Mouse (Mus musculus) cerebellum, adult 11-12 months (tissue): Measurements from ENCODE around the gene Tspyl3.
A peak's percentile ranks its signal among the peaks of the same experiment; 100 is the strongest.
"Not testable (repeated sequence)": the region's sequence is repeated elsewhere in the genome, so short reads cannot be mapped to it uniquely, and the experiment has no call there.

Experiments used
- DNase-seq: peaks from one replicate; pipeline ENCODE4 v3.0.0; 2022

Tspyl3 gene

DNA sequence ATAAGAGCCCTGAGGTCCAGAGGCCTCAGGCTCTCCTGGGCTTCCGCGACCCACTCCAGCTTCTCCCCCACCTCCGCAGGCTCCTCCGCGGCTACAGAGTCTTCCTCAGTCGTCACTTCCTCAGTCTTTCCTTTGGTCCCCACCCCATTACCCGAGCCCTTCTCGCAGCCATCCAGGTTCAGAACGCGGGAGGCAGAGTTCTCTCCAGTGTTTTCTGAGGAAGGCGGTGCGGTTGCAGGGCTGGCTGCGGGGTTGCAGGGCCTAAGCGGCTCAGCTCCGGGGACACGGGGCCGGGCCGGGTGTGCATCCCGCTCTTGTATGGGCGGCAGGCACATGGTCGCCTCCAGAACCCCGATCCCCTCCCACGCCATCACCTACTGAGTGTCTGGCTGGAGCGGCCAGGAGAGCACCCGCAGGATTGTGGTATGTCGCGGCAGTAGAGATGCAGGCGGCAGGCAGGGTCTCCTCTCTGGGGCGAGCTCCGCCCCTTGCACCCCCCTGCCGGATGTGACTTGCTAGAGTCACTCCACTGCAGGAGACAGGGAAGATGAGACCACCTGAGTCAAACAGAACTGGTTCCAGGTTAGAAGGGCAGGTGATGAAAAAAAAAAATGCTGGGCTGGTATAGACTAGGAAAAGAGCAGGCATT lies at the start of gene Tspyl3:
Gene Tspyl3, minus strand, starts transcription at position 496 of the 649 bp plus-strand sequence.
- peak; percentile 58 for DNase-seq

DNA sequence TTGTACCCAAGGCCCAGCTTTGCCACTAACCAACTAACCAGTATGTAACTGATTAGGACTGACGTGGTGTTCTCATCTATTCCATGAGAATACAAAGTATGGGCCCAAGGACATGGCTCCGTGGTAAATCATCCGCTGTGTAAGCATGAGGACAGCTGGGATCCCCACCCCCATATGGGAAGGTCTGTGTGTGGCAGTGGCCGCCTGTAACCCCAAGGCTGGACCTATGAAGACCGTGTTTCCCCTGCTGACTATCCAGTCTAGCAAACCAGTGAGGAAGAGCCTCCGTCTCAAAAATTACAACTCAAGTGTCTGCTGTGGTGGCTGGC lies 49.6 kb upstream of the Tspyl3 start:
- DNase-seq = no peak

DNA sequence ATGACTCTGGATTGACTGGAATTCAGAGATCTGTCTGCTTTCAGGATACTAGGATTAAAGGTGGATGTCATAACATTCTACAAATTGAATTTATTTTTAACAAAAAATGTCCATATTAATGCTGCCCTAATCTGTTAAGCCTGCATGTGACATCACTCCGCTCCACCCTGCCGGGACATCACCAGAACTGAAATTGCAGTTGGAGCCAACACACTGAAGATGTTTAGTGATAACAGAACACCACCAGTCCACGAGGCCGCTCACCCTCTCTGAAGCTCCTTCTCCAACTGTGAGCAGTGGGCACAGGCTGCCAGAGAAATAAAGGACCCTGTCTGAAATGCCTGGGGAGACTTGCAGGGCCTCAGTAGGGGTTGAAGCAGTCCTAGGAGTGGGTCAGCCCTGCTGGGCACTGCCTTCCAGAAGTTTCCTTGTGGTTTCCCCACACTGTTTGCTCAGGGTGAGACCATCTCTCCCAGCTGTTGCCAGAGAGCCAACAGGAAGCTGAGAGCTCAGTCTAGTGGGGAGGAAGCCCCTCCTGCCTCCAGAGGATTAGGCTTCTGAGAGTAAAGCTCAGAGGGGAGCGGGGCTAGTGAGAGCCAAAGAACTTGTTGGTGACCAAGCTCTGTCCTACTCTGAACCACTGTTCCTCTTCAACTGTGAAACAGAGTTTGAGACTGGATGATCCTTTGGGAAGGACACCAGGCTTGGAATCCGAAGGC lies 49.1 kb upstream of the Tspyl3 start:
- DNase-seq = not testable (repeated sequence)

DNA sequence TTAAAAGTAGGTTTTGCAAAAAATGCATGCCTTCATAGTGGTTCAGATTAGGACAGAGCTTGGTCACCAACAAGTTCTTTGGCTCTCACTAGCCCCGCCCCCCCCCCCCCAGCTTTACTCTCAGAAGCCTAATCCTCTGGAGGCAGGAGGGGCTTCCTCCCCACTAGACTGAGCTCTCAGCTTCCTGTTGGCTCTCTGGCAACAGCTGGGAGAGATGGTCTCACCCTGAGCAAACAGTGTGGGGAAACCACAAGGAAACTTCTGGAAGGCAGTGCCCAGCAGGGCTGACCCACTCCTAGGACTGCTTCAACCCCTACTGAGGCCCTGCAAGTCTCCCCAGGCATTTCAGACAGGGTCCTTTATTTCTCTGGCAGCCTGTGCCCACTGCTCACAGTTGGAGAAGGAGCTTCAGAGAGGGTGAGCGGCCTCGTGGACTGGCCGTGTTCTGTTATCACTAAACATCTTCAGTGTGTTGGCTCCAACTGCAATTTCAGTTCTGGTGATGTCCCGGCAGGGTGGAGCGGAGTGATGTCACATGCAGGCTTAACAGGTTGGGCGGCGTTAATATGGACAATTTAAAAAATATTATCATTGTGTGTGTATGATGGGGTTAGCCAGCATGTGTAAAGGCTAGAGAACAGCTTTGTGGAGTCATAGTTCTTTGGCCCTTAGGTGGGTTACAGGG lies 45.1 kb upstream of the Tspyl3 start:
- not testable (repeated sequence) for DNase-seq

DNA sequence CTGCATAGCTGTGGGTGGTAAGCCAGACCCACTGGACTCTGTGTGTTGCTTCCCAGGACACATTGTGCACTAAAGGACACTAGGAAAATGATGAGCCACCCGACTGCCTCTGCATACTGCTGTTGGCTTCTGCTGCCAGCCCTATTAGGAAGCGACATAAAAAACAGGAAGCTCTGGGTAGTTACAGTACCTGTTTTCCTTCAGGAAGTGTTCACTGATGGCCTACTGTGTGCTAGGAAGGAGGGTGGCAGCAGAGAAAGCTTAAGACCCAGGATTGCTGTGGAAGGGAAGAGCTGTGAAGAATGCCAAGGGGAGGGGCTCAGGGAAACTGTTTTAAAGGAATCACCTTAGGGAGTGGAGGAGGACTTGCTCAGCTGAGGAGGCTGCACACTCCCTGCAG lies 42.1 kb upstream of the Tspyl3 start:
- no peak for DNase-seq

DNA sequence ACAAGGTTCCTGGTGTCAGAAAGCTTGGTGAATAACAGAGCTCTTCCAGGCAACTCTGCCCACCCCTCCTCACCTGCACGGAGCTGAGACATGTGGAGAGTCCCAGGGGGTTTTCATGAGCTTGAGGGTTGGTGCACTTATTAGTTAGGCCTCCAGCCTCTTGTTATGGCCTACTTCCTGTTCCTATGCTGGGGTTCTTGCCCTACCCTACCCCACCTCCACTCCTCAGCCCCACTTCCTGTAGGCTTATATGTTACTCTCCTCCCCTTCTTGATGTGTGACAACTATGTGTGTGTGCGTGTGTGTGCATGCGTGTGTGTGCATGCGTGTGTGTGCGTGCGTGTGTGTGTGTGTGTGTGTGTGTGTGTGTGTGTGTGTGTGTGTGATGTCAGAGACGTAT lies 37.8 kb upstream of the Tspyl3 start:
- DNase-seq = no peak

DNA sequence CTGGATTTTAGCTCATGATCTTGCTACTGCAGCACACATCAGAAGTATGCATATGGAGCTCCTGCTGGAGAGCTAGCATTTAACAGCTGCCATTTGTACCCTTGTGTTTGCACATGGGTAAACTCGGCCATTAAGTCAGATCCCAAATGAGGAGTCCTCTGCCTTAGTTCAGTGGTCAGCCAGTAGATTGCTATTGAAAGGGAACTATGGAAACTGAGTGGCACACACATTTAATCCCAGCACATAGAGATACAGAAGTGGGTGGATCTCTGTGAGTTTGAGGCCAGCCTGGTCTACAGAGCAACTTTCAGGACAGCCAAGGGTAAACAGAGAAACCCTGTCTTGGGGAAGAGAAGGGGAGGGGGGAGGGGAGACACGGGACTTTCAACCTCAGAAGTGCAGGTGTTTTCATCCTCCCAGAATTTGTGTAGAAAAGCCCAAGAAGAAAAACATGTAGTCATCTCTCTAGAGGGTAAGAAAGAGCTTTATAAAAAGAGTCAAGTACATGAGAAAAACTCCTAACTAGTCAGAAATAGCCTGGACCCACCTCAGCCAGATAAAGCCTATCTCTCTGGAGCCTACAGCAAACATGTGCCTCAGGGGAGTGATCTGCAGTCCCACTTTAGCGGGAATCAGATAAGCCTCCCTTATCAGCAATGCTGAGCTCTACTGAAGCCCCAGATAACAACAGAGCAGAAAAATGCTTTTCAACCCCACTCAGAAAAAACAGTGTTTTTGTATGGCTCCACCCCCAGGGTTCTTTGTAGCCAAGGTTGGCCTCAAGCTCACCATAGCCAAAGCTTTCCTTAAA lies 34.8 kb upstream of the Tspyl3 start:
- no peak for DNase-seq

DNA sequence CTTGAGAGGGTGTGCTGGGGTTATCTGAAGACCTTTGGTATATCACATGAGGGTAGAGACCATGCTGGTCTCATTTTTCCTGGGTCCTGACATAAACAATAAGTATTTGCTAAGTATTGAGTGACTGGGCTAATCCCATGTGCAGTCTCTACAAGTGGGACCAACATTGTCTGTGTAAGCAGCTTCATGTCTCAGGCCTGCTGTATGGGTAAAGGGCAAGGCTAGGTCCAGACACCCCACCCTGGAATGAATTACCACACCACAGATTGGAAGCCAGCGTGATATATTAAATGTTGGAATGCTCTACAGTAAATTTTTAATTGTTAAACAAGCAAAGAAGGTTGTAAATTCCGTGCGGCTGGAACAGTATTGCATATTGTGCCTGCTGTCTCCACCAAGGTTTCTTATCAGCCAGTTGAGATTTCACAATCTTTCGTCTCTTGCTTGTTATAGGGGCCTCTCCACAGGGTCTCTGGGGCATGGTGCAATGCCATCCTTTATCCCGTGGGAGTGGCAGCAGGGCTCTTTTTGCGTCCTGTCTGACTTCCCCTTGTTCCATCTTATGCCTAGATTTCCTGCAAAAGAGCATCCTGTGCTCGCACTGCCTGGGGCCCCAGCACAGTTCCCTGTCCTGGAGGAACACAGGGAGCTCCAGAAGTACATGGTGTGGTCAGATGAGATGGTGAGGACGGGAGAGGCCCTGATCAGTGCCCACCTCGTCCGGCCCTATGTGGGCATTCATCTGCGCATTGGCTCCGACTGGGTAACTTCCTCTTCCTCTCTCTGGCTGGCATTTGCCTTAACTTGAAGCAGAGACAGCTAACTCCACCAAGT lies 34.0 kb upstream of the Tspyl3 start:
- no peak for DNase-seq

DNA sequence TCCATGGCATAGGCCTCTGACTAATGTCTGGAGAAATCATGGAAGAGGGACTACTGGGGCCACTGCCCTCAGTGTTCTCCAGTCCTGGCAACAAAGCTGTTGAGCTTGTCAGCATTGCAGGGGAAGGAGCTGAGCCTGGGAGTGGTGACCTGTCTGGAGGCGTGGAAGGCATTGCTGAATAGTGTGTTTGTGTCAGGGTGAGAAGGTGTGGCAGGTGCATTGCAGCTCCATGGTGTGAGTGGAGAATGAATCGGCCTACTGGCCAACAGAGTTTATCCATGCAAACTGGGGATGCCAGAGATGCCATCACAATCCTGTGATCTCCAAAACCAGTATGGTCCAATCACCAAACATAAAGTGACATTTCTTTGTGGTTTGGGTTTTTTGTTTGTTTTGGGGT lies 31.4 kb upstream of the Tspyl3 start:
- DNase-seq = no peak

DNA sequence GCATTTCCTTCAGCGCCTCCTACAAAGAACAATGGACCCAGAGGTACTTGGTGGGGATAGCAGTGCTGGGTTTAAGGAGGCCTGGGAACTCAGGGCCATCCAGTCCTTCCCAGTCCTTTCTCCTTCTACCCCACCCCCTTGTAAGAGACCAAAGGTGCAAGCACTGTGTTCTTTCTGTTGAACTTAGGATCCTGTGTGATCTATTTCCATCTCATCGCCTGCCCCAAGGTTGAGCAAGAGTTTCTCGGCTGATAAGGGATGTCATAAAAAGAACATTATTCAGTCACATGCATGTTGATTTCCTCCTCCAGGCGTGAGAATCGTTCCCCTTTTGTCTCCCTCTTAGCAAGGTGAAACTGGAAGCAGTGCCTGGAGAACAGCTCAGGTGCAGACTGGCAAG lies 24.5 kb upstream of the Tspyl3 start:
- DNase-seq = no peak

DNA sequence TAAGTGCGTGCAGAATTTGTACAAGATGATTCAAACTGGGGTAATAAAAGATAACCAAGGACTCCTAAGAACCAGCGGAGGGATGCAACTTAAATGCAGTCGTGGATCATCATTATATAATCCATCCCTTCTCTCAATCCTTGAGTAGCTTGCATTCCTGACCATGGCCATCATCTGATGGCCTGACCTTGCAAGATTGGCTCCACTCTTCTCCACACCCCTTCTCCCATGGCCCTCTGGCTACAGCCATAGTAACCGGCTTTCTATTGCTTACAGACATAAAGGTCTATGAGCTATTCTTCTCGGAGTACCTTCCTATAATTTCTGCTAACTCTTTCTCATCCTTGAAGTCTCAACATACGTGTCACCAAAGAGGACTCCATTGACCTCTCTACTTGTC lies 16.9 kb upstream of the Tspyl3 start:
- no peak for DNase-seq

DNA sequence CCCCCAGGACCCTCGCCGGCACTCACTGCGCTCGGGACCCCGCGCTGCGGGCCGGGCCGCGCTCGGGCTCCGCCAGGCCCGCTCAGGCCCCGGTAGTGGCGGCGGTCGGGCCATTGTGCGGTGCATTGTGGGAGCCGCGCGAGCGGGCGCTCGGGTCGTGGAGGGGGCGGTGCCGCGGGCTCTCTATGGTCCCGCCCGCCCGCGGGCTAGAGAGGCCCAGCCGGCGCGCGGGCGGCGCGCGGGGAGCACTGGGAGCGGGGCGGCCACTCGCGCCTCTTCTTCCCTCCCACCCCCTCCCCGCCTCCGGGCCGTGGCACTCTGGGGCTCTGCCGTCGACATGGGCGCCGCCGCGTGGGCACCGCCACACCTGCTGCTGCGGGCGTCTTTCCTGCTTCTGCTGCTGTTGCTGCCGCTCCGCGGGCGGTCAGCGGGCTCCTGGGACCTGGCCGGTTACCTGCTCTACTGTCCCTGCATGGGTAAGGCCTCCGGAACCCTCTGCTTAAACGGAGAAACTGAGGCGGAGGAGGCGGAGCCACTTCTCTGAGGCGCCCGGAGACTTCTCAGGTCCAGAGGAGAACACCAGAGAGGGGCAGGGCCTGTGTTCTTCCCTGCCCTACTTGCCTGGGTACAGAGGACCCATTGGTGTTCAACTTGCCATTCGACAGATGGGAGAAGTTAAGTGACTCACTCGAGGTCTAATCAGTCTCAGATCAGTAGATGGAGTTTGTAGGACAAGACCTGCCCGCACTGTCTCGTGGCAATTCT lies 16.2 kb upstream of the Tspyl3 start, which contains the start of the genes Plagl2 and Pofut1:
Gene Plagl2, minus strand, starts transcription at position 177 of the 765 bp plus-strand sequence.
Gene Pofut1, plus strand, starts transcription at position 284 of the 765 bp plus-strand sequence.
- DNase-seq = peak; percentile 89

DNA sequence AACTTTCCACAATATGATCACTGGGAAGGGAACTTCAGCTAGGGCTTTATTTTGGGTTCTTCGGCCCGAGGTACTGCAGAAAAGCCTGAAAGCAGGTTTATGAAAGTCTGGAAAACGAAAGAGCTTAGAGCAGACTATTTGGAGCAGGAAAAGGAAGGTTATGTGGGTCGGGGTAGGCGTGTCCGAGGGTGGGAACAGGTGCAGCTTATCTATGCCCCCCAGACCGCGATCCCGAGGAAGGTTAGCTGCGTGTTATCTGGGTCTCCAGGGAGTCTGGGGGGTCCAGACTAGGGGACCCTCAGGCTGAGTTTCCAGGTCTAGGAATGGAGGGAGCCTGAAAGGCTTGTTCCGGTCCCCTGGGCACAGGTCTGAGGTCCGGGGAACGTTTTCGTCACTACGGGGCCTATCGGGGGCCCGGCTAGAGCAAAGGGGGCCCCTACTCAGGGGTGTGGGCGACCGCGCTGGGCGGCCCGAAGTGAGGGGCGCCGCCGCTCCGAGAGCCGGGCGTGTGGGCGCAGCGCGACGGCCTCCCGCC lies 15.5 kb upstream of the Tspyl3 start:
- DNase-seq = peak; percentile 46

DNA sequence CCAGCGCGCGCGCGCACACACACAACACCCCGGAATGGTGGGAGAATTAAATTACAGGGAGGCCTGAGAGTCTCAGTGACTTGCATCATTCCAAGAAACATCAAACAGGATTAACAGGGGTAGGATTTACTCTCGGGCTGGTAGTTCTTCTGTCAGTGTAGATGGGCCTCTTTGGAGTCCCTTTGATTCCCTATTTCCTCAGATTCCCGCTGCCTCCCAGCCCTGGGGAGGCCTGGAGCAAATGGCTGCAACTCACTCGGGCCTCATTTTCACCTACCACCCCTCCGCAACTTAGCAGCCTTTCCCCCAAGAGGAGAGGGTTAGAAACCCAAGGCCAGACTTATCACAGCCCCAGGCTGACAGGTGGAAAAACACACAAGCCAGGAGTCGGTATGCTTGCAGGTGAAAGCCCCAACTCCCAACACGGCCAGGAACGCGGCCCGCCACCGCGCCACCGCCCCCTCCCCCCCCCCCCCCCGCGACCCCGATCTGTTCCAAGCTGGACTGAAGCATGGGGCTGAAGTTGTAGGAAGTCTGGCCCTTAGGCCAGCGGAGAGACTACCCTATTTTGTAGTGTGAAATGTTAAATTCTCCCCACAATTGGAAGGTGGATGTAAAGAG lies 14.7 kb upstream of the Tspyl3 start:
- DNase-seq = no peak

DNA sequence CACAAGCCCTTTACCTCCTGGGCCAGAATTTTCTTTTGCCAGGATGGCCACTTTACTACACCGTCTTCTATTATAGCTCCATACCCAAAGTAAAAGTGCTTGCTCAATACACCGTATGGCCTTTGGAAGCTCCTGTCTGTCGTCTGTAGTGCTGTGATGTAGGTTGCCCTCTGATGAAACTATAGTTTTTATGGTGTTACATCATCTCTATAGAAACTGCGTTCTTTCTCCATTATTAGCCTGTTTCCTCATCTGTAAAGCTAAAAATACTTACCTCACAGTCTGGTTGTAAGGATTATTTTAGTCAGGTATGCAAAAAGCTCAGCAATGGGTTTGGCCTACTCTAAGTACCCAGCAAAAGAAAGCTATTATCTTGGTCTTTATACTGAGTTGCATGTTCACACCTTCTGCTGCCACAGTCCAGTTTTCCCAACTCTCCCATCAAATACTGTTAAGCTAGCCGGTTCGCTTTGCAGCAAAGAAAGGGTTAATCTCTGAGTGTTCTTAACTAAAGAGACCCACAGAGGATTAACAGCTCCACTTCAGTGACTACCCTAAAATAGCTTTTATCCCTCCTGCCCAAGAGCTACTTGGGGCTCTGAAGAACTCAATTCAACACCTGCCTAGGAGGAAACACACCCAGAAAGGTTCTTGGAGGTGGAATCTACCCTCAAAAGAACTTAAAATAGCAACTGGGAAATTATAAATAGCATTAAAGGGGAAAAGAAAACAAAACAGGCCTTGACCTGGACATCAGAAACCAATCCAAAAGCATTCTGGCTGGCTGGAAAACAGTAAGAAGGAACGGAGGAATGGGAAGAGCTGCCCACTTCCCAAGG lies 14.0 kb upstream of the Tspyl3 start:
- DNase-seq = no peak

DNA sequence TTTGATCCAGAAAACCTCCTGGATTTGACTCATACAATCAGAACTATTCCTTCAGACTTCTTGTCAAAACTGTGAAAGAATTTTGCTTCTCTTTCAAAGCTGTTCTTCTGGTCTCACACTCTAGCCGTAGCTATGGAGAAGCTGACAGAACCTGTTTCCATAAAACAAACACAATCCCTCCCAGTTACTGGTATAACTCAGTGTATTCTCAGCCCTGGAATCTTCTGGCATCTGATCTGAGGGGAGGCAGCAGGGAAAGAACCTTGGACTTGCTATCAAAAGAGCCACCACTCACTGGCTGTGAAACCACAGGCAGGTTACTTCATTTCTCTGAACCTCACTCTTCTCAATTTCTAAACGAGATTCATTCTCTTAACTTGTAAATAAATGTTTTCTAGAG lies 13.2 kb upstream of the Tspyl3 start:
- DNase-seq = no peak

DNA sequence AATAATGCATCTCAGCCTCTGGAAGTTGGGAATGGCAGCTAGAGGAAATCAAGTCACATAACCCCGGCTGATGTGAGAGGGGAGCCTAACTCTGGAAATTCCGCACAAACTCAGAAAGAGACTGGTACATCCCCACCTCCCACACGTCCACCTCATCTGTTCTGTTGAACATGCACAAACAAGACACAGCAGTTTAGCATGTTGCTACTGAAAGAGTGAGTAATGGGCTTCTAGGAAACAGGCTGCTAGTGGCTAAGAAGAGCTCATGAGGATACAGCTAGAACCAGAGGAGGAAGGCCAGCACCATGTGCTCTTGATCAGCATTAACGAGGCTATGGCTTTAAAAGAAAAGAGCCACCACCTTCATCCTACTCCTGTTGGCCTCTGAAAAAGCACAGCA lies 12.7 kb upstream of the Tspyl3 start:
- DNase-seq = no peak

DNA sequence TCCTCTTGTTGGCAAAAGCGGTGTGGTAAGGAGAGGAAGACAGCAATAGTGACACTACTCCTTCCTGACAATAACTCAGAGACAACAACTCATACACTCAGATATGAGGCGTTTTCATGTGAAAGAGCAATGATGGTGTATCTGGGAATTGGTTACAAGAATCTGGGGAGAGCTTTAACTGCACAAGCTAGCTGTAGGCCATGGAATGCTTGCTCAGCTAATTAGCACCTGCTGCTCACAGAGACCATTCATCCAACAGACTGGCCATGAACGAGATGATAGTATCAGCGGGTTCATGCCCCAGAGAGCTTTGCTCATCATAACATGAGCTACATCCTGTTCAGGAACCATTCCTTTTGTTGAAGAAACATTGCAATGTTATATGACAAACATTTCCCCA lies 12.0 kb upstream of the Tspyl3 start:
- no peak for DNase-seq

DNA sequence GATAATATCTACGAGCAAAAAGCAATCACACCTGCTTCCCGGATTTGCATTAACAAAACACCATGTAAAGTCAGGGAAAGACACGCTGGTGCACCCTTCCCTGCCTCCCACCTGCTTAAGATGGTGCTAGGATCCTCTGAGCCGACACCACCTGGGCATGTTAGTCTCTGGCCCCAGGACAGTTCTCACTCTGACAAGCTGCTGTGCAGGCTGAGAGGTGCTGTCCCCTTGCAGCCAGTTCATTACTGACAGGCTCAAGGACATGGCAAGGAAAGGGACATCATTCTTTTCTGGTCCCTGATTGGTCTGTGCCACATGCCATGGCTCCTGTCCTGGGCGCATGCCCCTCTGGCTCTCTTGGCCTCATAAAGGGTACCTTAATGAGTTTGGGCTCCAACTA lies 3.3 kb upstream of the Tspyl3 start:
- DNase-seq = no peak

DNA sequence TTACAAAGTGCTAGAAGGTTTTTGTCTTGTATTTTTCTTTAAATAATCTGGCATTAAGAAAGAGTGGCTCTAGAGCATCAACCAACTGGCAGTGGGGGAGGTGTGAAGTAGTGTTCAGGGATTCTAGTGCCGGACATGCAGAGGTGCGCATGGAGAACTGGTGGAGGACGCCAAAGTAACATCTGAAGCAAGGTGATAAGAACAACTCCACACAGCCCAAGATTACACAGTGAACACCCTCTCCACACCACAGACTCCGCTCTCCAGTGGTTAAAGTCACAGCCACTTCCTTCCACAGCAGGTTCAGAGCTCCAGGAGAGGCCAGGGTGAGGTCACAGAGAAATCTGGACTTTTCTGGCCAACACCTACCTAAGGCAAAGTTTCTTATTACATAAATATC lies 2.7 kb upstream of the Tspyl3 start:
- DNase-seq = no peak
